Mouse (Mus musculus) frontal cortex, postnatal 10 days (tissue): ENCODE measurements at regions not wholly inside any gene's neighbourhood (a gene's known extent, or its start where the extent isn't known, plus 50 kb on each side); places are given as distances from the start of the nearest gene placed in this dataset.

Experiments
- DNase-seq, 2 experiments: peaks; one replicate each; pipeline ENCODE4 v3.0.0; 2022; ENCODE audit warnings: low spot score in 2 of 2, mixed read lengths in 1 of 2

GRCm38 (mm10) chr19:37836900-37837299 lies 139.3 kb downstream of the Cyp26a1 start:
- no peak for DNase-seq
